Mouse (Mus musculus): ENCODE measurements around the gene Gm49510.

The Gm49510 gene

GRCm38 (mm10) chr15:78942663-78943062, 43.2 kb downstream of the Gm49510 start:
- peak; percentile 48 for DNase-seq (ENCODE audit: low read depth, low spot score)

GRCm38 (mm10) chr15:78946232-78946631, 46.8 kb downstream of the Gm49510 start:
- no peak for DNase-seq (ENCODE audit: low read depth, low spot score)

GRCm38 (mm10) chr15:78947657-78948056, 48.2 kb downstream of the Gm49510 start, which contains the start of gene Triobp:
Triobp (plus strand) TSS chr15:78947724.
- peak; percentile 65 for DNase-seq (ENCODE audit: low read depth, low spot score)

GRCm38 (mm10) chr15:78948152-78948725, 48.8 kb downstream of the Gm49510 start:
- DNase-seq (ENCODE audit: low read depth, low spot score), result no peak

GRCm38 (mm10) chr15:78948883-78949282, 49.4 kb downstream of the Gm49510 start:
- no peak for DNase-seq (ENCODE audit: low read depth, low spot score)

GRCm38 (mm10) chr15:78955663-78956062, 56.2 kb downstream of the Gm49510 start:
- DNase-seq (ENCODE audit: low read depth, low spot score), result no peak

GRCm38 (mm10) chr15:78956351-78956750, 56.9 kb downstream of the Gm49510 start:
- no peak for DNase-seq (ENCODE audit: low read depth, low spot score)

GRCm38 (mm10) chr15:78957021-78957420, 57.6 kb downstream of the Gm49510 start:
- no peak for DNase-seq (ENCODE audit: low read depth, low spot score)

GRCm38 (mm10) chr15:78959537-78959936, 60.1 kb downstream of the Gm49510 start:
- no peak for DNase-seq (ENCODE audit: low read depth, low spot score)

- DNase-seq (ENCODE audit: low read depth, low spot score), result no peak
Measured at GRCm38 (mm10) chr15:78960088-78960487, 60.6 kb downstream of the Gm49510 start.

- DNase-seq (ENCODE audit: low read depth, low spot score), result peak; percentile 73
Measured at GRCm38 (mm10) chr15:78962885-78963284, 63.4 kb downstream of the Gm49510 start.
